Mouse (Mus musculus) forebrain, embryonic 11.5 days (tissue): ENCODE data around the gene Dnajc7. TPM values are rescaled to one million over a fixed set of nuclear protein-coding genes. Genes with fewer than 3 reads are reported as not detected.

Experiments
- ATAC-seq: fragments of 200-750 bp; cut with Nextera tagmentation; replicated peaks from 2 replicates; pipeline ENCODE4 v1.8.0; 2017; ENCODE audit warnings: moderate TSS enrichment; ENCODE audit not compliant: low FRiP score
- DNase-seq: peaks from one replicate; pipeline ENCODE4 v3.0.0-alpha.2; 2017; ENCODE audit warnings: low spot score
- H3K27ac ChIP-seq: fragments of 300-500 bp; sonication (generic); 2 replicates; pipeline ENCODE4 v1.5.1; 2014; ENCODE audit warnings: low read depth, low read length
- H3K27me3 ChIP-seq: fragments of 300-500 bp; sonication (generic); 2 replicates; pipeline ENCODE4 v1.6.1; 2014; ENCODE audit warnings: mild to moderate bottlenecking, low read length, mixed read lengths; ENCODE audit not compliant: control insufficient read depth, insufficient read depth
- H3K36me3 ChIP-seq: fragments of 300-500 bp; sonication (generic); 2 replicates; pipeline ENCODE4 v1.6.1; 2014; ENCODE audit warnings: mild to moderate bottlenecking, low read length, moderate library complexity, mixed read lengths; ENCODE audit not compliant: control insufficient read depth, insufficient read depth
- H3K4me1 ChIP-seq: fragments of 300-500 bp; sonication (generic); replicated peaks from 2 replicates; pipeline ENCODE4 v1.6.1; 2014; ENCODE audit warnings: low read length, mixed read lengths; ENCODE audit not compliant: control insufficient read depth, insufficient read depth
- H3K4me2 ChIP-seq: fragments of 300-500 bp; sonication (generic); 2 replicates; pipeline ENCODE4 v1.6.1; 2014; ENCODE audit warnings: low read depth, mild to moderate bottlenecking, low read length, moderate library complexity, mixed read lengths; ENCODE audit not compliant: severe bottlenecking
- H3K4me3 ChIP-seq: fragments of 300-500 bp; sonication (generic); 2 replicates; pipeline ENCODE4 v1.5.1; 2014; ENCODE audit warnings: low read depth, low read length
- H3K9ac ChIP-seq: fragments of 300-500 bp; sonication (generic); 2 replicates; pipeline ENCODE4 v1.6.1; 2014; ENCODE audit warnings: low read length
- H3K9me3 ChIP-seq: fragments of 300-500 bp; sonication (generic); 2 replicates; pipeline ENCODE4 v1.6.1; 2016; ENCODE audit warnings: low read length, mixed read lengths; ENCODE audit not compliant: control insufficient read depth
- WGBS: fragments of 180-500 bp; shearing (Covaris S2); extraction: QIAGEN DNeasy Blood & Tissue Kit; methylation state at CpG from one replicate; pipeline ENCODE4 v1.1.7; 2014; 5-methylcytosine and 5-hydroxymethylcytosine counted together
- polyA plus RNA-seq: library from polyadenylated mRNA; unstranded; fragments of >200 nt; fragmentation: Nextera tagmentation; extraction: Ambion mirVana; gene quantifications from 2 replicates; pipeline ENCODE4 v1.2.1, GENCODE M21; 2014

Gene Dnajc7
- polyA plus RNA-seq, 1 experiment from 2014 or later = 95.9 TPM

DNA sequence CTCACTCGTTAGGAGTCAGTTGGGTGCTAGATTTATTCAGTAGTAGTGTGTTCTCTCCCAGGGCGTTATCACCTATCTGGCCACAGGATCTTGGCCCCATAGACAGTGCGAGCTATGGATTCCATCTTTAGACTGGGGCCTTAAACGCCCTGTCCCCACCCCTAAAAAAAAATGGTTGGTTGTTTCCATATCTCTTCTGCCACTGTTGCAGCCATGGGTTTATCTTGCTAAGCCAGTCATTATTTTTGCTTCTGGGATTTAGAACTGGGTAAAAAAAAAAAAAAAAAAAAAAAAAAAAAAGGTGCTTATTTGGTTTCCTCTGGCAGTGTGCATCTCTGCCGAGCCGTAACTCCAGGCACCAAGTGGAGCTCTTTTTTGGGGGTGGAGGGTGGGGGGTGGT, 55.3 kb downstream of the Dnajc7 start:
- no peak overlapping the region for H3K4me2 ChIP-seq
- H3K9ac ChIP-seq = no peak overlapping the region
- H3K9me3 ChIP-seq = no peaks in the 10 kb centered on the region
- WGBS = 87% methylated on average over 6 of the region's 6 CpGs
- no peaks in the 10 kb centered on the region for H3K4me1 ChIP-seq
- no peak for DNase-seq
- no peaks in the 10 kb centered on the region for H3K27me3 ChIP-seq
- ATAC-seq = no peak
- no peaks in the 10 kb centered on the region for H3K36me3 ChIP-seq
- H3K4me3 ChIP-seq = no peak overlapping the region
- no peak overlapping the region for H3K27ac ChIP-seq

DNA sequence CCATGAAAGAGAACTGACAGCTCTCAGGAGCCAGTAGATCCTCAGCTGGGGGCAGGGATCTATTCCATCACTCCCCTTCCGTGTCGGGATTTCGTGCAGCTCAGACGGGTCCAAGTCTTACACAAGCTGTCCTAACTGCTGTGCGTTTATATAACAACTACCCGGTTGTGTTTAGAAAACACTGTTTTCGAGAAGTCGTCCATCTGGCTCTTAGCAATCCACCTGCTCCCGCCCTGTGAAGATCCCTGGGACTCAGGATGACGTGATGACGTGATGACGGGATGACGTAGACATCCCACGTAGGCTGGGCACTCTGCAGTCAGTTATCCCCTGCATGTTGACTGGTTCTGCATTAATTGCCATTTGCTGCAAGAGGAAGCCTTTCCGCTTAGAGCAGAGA, 55.7 kb downstream of the Dnajc7 start:
- Histone ChIP-seq H3K4me2 (no peak overlapping the region), H3K27ac (no peak overlapping the region), H3K36me3 (no peaks in the 10 kb centered on the region), H3K4me3 (no peak overlapping the region), H3K9ac (no peak overlapping the region), H3K4me1 (no peaks in the 10 kb centered on the region), H3K9me3 (no peaks in the 10 kb centered on the region), H3K27me3 (no peaks in the 10 kb centered on the region)
- ATAC-seq (no peak), DNase-seq (no peak)
- 84% methylated on average over 15 of the region's 15 CpGs for WGBS

DNA sequence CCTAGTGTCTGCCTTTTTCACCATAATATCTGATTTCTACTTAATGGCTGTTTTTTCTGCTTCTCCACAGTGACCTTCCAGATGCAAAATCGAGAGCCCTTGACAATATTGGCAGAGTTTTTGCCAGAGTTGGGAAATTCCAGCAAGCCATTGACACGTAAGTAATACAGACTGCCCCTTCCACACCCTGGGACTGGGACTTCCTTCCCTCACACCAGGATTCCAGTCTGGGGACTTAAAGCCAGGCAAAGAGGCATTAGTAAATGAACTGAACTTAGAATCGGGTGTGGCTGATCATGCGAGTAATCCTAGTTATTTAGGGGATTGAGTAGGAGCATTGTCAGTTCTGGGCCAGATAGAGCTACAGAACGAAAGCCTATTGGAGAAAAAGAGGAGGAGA, 58.2 kb downstream of the Dnajc7 start:
- Histone ChIP-seq H3K9me3 (no peaks in the 10 kb centered on the region), H3K36me3 (no peaks in the 10 kb centered on the region), H3K4me3 (no peak overlapping the region), H3K27me3 (no peaks in the 10 kb centered on the region), H3K4me1 (no peaks in the 10 kb centered on the region), H3K27ac (no peak overlapping the region), H3K9ac (no peak overlapping the region), H3K4me2 (no peak overlapping the region)
- no peak for ATAC-seq
- no peak for DNase-seq
- WGBS = 37% methylated on average over 5 of the region's 5 CpGs

DNA sequence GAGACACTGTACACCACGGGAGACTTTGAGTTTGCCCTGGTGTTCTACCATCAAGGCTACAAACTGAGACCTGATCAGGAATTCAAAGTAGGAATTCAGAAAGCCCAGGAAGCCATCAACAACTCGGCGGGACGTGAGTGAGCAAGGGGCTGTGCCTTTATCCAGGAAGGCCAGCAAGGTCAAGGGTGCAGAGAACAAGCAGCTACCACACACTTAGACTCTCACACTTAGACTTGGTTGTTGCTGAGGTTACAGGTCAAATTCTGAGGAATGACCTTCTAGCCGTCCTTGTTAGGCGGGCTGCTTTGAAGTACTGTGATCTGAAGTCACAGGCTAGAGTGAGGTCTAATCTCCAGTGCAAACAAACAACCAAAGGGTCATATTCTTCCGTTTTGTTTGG, 60.5 kb downstream of the Dnajc7 start:
- no peak overlapping the region for H3K4me2 ChIP-seq
- WGBS = 53% methylated on average over 7 of the region's 7 CpGs
- ATAC-seq (no peak), DNase-seq (no peak)
- H3K9ac ChIP-seq = no peak overlapping the region
- H3K27me3 ChIP-seq = no peaks in the 10 kb centered on the region
- no peaks in the 10 kb centered on the region for H3K4me1 ChIP-seq
- H3K36me3 ChIP-seq = no peaks in the 10 kb centered on the region
- H3K9me3 ChIP-seq = no peaks in the 10 kb centered on the region
- no peak overlapping the region for H3K4me3 ChIP-seq
- no peak overlapping the region for H3K27ac ChIP-seq

DNA sequence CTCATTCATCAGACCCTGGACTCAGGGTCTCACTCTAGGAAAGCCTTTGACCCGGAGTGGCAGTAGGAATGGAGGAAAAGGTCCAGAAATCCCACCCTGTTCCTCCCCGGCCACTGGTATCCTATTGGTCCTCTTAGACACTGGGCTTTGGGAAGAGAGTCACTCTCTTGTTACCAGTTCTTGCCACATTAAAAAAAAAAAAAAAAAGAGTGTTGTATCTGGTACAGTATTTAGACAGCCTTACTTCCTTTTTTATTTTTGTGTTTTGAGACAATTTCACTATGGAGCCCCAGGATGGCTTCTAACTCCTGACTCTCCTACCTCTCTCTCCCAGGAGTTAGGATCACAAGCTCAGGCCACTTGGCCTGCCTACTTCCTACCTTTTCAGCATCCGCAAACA, 62.4 kb downstream of the Dnajc7 start:
- no peaks in the 10 kb centered on the region for H3K9me3 ChIP-seq
- H3K27ac ChIP-seq = no peak overlapping the region
- no peaks in the 10 kb centered on the region for H3K27me3 ChIP-seq
- H3K4me1 ChIP-seq = no peaks in the 10 kb centered on the region
- DNase-seq (no peak), ATAC-seq (no peak)
- H3K4me3 ChIP-seq = no peak overlapping the region
- no peaks in the 10 kb centered on the region for H3K36me3 ChIP-seq
- H3K9ac ChIP-seq = no peak overlapping the region
- no peak overlapping the region for H3K4me2 ChIP-seq
- 78% methylated on average over 3 of the region's 3 CpGs for WGBS

DNA sequence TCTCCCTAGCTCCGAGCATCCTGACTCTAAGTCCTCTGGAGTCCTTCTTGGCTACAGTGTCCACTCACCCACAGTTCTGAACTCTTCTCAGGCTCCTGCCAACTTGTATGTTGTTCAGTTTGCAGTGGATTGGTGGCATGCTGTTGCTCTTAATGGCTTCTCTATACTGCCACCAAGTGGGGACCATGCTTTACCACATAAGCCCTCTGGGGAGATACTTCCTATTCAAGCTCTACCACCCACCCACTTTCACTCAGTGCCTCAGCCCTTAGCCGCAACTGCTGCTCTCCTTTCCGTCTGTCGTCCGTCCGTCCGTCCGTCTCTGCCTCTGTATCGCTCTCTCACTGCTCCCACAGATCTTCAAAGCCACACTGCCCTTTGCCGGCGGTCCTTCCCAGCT, 64.4 kb downstream of the Dnajc7 start:
- Histone ChIP-seq H3K9ac (no peak overlapping the region), H3K4me2 (peak overlapping the region; percentile 32; the same call in 1 of the 2 replicates), H3K27ac (no peak overlapping the region), H3K4me1 (no peaks in the 10 kb centered on the region), H3K9me3 (no peaks in the 10 kb centered on the region), H3K27me3 (no peaks in the 10 kb centered on the region), H3K36me3 (no peaks in the 10 kb centered on the region), H3K4me3 (no peak overlapping the region)
- 20% methylated on average over 11 of the region's 11 CpGs for WGBS
- DNase-seq = peak; percentile 66
- ATAC-seq = peak; percentile 53; the same call in 1 of the 2 replicates

DNA sequence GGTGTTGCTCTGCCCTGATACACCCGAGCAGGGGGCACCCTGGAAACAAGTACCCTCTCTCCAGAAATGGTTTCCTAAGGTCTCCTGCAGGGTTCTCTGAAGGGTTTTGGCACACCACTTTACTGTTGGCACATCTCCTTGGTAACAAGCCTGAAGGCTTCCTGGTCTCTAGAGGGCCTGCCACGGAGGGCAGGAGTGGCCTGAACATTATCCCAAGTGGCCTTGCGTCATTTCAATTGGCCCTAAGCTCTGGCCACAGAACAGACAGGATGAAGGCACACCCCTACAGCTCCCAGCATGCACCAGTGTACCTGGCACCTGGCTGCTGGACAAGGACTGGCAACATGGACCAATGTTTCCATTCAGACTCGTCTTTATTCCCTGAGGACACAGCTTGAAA, 67.1 kb downstream of the Dnajc7 start:
- Histone ChIP-seq H3K27me3 (no peaks in the 10 kb centered on the region), H3K4me3 (no peak overlapping the region), H3K27ac (no peak overlapping the region), H3K4me1 (no peaks in the 10 kb centered on the region), H3K9ac (no peak overlapping the region), H3K9me3 (no peaks in the 10 kb centered on the region), H3K4me2 (no peak overlapping the region), H3K36me3 (no peaks in the 10 kb centered on the region)
- no peak for DNase-seq
- ATAC-seq = no peak
- WGBS = 83% methylated on average over 4 of the region's 4 CpGs

DNA sequence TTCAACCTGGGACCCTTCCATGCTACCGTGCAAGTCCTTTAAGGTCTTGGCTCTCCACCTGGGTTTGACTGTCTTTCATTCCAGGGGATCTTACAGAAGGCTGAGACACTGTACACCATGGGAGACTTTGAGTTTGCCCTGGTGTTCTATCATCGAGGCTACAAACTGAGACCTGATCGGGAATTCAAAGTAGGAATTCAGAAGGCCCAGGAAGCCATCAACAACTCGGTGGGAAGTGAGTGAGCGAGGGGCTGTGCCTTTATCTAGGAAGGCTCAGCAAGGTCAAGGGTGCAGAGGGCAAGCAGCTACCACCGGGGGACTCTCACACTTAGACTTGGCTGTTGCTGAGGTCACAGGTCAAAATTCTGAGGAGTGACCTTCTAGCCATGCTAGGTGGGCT, 69.9 kb downstream of the Dnajc7 start:
- DNase-seq (no peak), ATAC-seq (no peak)
- Histone ChIP-seq H3K4me3 (no peak overlapping the region), H3K9ac (no peak overlapping the region), H3K9me3 (no peaks in the 10 kb centered on the region), H3K36me3 (no peaks in the 10 kb centered on the region), H3K4me2 (no peak overlapping the region), H3K27me3 (no peaks in the 10 kb centered on the region), H3K4me1 (peaks cover under 1% of the 10 kb centered on the region; the same call in 1 of the 2 replicates), H3K27ac (no peak overlapping the region)
- 86% methylated on average over 6 of the region's 6 CpGs for WGBS

DNA sequence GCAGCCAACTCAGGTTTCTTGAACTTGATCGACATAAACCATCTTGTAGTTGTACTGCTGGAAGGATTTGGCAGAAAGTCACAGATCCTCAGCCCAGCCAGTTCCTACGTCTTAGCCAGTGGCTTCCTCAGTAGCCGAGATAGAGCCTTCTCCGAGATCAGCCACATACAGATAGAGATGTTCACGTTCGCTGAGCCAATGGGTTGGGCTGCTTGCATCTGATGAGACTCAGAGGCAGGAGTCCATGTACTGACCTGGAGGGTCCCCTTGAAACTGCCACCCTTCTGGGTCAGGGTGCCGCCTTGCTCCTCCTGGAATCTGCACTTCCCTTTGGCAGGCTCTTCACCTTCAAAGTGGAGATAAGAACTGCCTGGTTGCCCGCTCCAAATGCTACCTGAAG, 70.5 kb downstream of the Dnajc7 start:
- no peak overlapping the region for H3K4me2 ChIP-seq
- peaks cover 3% of the 10 kb centered on the region; the same call in 1 of the 2 replicates for H3K4me1 ChIP-seq
- no peak overlapping the region for H3K9ac ChIP-seq
- H3K4me3 ChIP-seq = no peak overlapping the region
- DNase-seq (no peak), ATAC-seq (no peak)
- H3K36me3 ChIP-seq = no peaks in the 10 kb centered on the region
- 87% methylated on average over 8 of the region's 8 CpGs for WGBS
- H3K27ac ChIP-seq = no peak overlapping the region
- H3K9me3 ChIP-seq = no peaks in the 10 kb centered on the region
- H3K27me3 ChIP-seq = no peaks in the 10 kb centered on the region
